Mouse (Mus musculus) embryonic facial prominence, embryonic 15.5 days (tissue): ENCODE measurements at regions not wholly inside any gene's neighbourhood (a gene's known extent, or its start where the extent isn't known, plus 50 kb on each side); places are given as distances from the start of the nearest gene placed in this dataset.

ENCODE experiments used
- ATAC-seq: fragments of 200-750 bp; cut with Nextera tagmentation; 2 replicates; pipeline ENCODE4 v1.8.0; 2017; ENCODE audit warnings: low read depth, moderate TSS enrichment; ENCODE audit not compliant: insufficient number of reproducible peaks, low FRiP score, low TSS enrichment
- H3K27ac ChIP-seq: fragments of 300-500 bp; sonication (generic); replicated peaks from 2 replicates; pipeline ENCODE4 v1.5.1; 2015; ENCODE audit warnings: mild to moderate bottlenecking, inconsistent platforms
- H3K27me3 ChIP-seq: fragments of 300-500 bp; sonication (generic); 2 replicates; pipeline ENCODE4 v1.6.1; 2015; ENCODE audit warnings: inconsistent platforms
- H3K36me3 ChIP-seq: fragments of 300-500 bp; sonication (generic); 2 replicates; pipeline ENCODE4 v1.6.1; 2015; ENCODE audit warnings: mild to moderate bottlenecking, inconsistent platforms
- H3K4me1 ChIP-seq: fragments of 300-500 bp; sonication (generic); 2 replicates; pipeline ENCODE4 v1.6.1; 2015; ENCODE audit warnings: inconsistent platforms
- H3K4me2 ChIP-seq: fragments of 300-500 bp; sonication (generic); replicated peaks from 2 replicates; pipeline ENCODE4 v1.6.1; 2015; ENCODE audit warnings: mild to moderate bottlenecking, inconsistent platforms
- H3K4me3 ChIP-seq: fragments of 300-500 bp; sonication (generic); replicated peaks from 2 replicates; pipeline ENCODE4 v1.5.1; 2015; ENCODE audit warnings: mild to moderate bottlenecking, inconsistent platforms
- H3K9ac ChIP-seq: fragments of 300-500 bp; sonication (generic); 2 replicates; pipeline ENCODE4 v1.6.1; 2015; ENCODE audit warnings: inconsistent platforms
- H3K9me3 ChIP-seq: fragments of 300-500 bp; sonication (generic); replicated peaks from 2 replicates; pipeline ENCODE4 v1.6.1; 2016; ENCODE audit warnings: inconsistent platforms
- WGBS: fragments of 180-500 bp; shearing (Covaris S2); methylation state at CpG from one replicate; pipeline ENCODE4 v1.1.7; 2015; 5-methylcytosine and 5-hydroxymethylcytosine counted together

DNA sequence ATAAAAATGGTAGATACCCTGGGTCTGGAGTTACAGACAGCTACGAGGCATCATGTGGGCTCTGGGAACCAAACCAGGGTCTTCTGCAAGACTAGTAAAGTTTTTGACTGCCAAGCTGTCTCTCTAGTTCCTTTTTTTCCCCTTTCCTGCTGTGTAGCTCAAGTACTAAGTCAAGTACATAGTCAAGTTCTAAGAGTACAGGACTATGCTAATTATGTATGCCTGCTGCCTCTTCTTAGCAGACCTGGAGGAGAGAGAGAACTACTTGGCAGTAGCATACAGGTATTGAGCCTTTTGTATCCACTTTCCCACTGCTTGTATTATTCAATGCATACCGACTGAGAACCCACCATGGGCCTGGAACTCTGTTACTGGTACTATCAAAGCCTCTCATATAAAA is 166.4 kb upstream of the Sel1l start:
- ATAC-seq, result no peak
- no peak overlapping the region for H3K27ac ChIP-seq
- no peaks in the 10 kb centered on the region for H3K36me3 ChIP-seq
- 81% methylated on average over 2 of the region's 2 CpGs for WGBS
- no peaks in the 10 kb centered on the region for H3K9me3 ChIP-seq
- H3K4me3 ChIP-seq, result no peak overlapping the region
- H3K4me2 ChIP-seq, result no peak overlapping the region
- no peak overlapping the region for H3K9ac ChIP-seq
- H3K27me3 ChIP-seq, result no peaks in the 10 kb centered on the region
- H3K4me1 ChIP-seq, result no peaks in the 10 kb centered on the region

DNA sequence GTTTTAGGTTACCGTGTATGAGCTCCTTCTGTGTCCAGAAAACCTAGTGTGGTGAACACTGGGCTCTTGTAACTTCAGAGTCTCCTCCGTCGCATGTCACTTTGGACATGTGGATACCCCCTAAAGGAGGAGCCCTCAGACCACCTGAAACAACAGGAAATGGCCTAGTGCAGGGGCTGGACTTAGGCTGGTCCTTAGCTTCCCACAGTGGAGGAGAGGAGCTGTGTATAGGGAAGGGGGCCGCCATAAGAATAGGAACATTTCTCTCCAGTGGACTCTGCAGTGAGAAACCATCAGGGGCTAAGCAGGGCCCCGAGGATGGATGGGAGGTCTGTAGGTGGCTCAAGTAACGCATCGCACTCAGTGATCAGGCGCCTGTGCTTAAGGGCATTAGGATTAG is 165.0 kb upstream of the Sel1l start:
- H3K27me3 ChIP-seq, result no peaks in the 10 kb centered on the region
- no peak overlapping the region for H3K4me3 ChIP-seq
- H3K27ac ChIP-seq, result no peak overlapping the region
- no peak overlapping the region for H3K4me2 ChIP-seq
- H3K9ac ChIP-seq, result no peak overlapping the region
- no peaks in the 10 kb centered on the region for H3K4me1 ChIP-seq
- ATAC-seq, result no peak
- H3K9me3 ChIP-seq, result no peaks in the 10 kb centered on the region
- WGBS, result 56% methylated on average over 8 of the region's 8 CpGs
- H3K36me3 ChIP-seq, result no peaks in the 10 kb centered on the region

DNA sequence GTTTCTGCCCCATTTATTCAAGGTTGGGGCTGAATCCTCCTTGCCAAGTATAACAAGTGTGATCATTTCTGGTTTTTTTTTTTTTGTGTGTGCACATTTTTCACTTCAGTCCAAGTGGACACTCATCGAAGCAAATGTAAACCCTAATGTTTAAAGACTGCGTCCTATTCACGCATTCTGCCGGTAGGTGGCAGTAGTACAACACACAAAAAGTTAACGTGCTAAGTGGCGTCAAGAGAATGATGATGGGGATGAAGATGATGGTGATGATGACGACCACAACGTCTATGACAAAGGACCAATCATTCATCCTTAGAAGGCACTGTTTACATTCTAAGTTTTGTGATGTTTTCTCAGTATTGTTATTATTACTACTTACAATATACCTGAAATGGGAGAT is 164.3 kb upstream of the Sel1l start:
- H3K36me3 ChIP-seq, result no peaks in the 10 kb centered on the region
- no peak overlapping the region for H3K9ac ChIP-seq
- H3K27ac ChIP-seq, result no peak overlapping the region
- H3K27me3 ChIP-seq, result no peaks in the 10 kb centered on the region
- no peaks in the 10 kb centered on the region for H3K4me1 ChIP-seq
- H3K9me3 ChIP-seq, result no peaks in the 10 kb centered on the region
- H3K4me2 ChIP-seq, result no peak overlapping the region
- WGBS, result 12% methylated on average over 8 of the region's 8 CpGs
- H3K4me3 ChIP-seq, result no peak overlapping the region
- no peak for ATAC-seq

DNA sequence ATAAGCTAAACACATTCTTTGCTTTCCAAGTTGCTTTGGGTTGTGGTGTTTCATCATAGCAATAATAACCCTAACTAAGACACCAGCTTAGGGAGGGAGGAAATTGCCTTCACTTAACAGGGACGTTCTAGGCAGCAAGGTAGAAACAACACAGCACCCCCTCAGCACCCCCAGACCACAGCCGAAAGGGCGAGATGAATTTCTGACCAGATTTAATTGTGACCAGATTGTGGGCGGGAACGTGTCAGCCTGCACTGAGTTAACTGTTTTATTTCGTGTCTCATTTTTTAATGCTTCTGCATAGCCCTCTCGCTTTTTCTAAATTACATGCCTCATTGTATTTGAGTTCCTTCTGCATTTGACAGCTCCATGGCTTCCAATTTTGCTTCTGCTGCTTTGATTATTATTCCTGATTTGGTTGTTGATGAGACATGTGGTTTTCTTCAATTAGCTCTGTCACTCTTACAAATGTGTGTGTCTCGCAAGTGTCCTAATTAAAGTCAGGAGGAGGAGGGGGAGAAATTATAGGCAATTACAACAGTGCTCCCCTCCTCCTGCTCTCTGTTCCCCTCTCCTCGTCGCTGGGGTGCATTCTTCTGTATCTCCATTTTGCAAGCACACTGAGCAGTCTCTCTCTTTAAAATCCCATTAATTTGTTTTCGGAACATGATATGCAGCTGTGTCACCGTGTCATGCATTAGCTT is 155.6 kb upstream of the Sel1l start:
- no peaks in the 10 kb centered on the region for H3K9me3 ChIP-seq
- no peaks in the 10 kb centered on the region for H3K27me3 ChIP-seq
- WGBS, result 21% methylated on average over 12 of the region's 12 CpGs
- H3K36me3 ChIP-seq, result no peaks in the 10 kb centered on the region
- peaks cover 6% of the 10 kb centered on the region for H3K4me1 ChIP-seq
- 0 out of 2 replicates have a peak overlapping the region, but pooled peaks have one; percentile 6 for H3K4me2 ChIP-seq
- no peak overlapping the region for H3K4me3 ChIP-seq
- H3K9ac ChIP-seq, result no peak overlapping the region
- ATAC-seq, result no peak
- no peak overlapping the region for H3K27ac ChIP-seq

GRCm38 (mm10) chr12:91999031-91999430 is 150.1 kb upstream of the Sel1l start:
- Histone ChIP-seq H3K27ac (no peak overlapping the region), H3K4me2 (no peak overlapping the region), H3K27me3 (no peaks in the 10 kb centered on the region), H3K36me3 (no peaks in the 10 kb centered on the region), H3K4me1 (no peaks in the 10 kb centered on the region), H3K9ac (no peak overlapping the region), H3K9me3 (no peaks in the 10 kb centered on the region), H3K4me3 (no peak overlapping the region)
- ATAC-seq, result no peak
- WGBS, result 95% methylated on average over 2 of the region's 2 CpGs

GRCm38 (mm10) chr12:91997404-91997803 is 148.4 kb upstream of the Sel1l start:
- Histone ChIP-seq H3K27me3 (no peaks in the 10 kb centered on the region), H3K9ac (no peak overlapping the region), H3K4me3 (no peak overlapping the region), H3K4me1 (no peaks in the 10 kb centered on the region), H3K4me2 (no peak overlapping the region), H3K36me3 (no peaks in the 10 kb centered on the region), H3K9me3 (no peaks in the 10 kb centered on the region), H3K27ac (no peak overlapping the region)
- WGBS, result 56% methylated on average over 1 of the region's 1 CpGs
- ATAC-seq, result no peak

DNA sequence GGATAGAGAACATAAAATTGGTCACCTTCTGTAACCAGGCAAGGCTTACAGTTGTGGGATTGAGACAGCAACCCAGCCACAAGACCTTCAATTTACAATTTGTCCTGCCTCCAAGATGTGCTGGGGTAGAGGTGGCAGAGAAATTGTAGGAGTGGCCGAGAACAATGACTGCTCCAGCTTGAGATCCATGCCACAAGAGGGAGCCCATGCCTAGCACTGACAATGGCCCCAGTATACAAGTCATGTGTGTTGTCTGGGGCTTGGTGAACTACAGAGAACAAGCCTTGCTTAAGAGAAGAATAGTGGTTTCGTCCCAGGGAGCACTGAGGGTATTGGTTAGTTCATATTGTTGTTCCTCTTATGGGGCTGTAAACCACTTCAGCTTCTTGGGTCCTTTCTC is 146.6 kb upstream of the Sel1l start:
- no peaks in the 10 kb centered on the region for H3K9me3 ChIP-seq
- H3K27me3 ChIP-seq, result no peaks in the 10 kb centered on the region
- H3K4me1 ChIP-seq, result no peaks in the 10 kb centered on the region
- no peak overlapping the region for H3K4me3 ChIP-seq
- H3K9ac ChIP-seq, result no peak overlapping the region
- H3K4me2 ChIP-seq, result no peak overlapping the region
- no peaks in the 10 kb centered on the region for H3K36me3 ChIP-seq
- WGBS, result 71% methylated on average over 2 of the region's 2 CpGs
- ATAC-seq, result no peak
- H3K27ac ChIP-seq, result no peak overlapping the region

GRCm38 (mm10) chr12:91986448-91986847 is 137.5 kb upstream of the Sel1l start:
- 91% methylated on average over 4 of the region's 4 CpGs for WGBS

GRCm38 (mm10) chr12:91980321-91980720 is 131.4 kb upstream of the Sel1l start:
- Histone ChIP-seq H3K9ac (no peak overlapping the region), H3K4me2 (no peak overlapping the region), H3K4me3 (no peak overlapping the region), H3K36me3 (no peaks in the 10 kb centered on the region), H3K9me3 (no peaks in the 10 kb centered on the region), H3K27ac (no peak overlapping the region), H3K27me3 (no peaks in the 10 kb centered on the region), H3K4me1 (no peaks in the 10 kb centered on the region)
- no peak for ATAC-seq
- 67% methylated on average over 7 of the region's 7 CpGs for WGBS

More at GRCm38 (mm10) chr12:91986448-91986847, 137.5 kb upstream of the Sel1l start:
- Histone ChIP-seq H3K27me3 (no peaks in the 10 kb centered on the region), H3K36me3 (no peaks in the 10 kb centered on the region), H3K4me2 (no peak overlapping the region), H3K9me3 (no peaks in the 10 kb centered on the region), H3K9ac (no peak overlapping the region), H3K27ac (no peak overlapping the region), H3K4me1 (no peaks in the 10 kb centered on the region), H3K4me3 (no peak overlapping the region)
- no peak for ATAC-seq

GRCm38 (mm10) chr12:91971045-91971444 is 122.1 kb upstream of the Sel1l start:
- WGBS, result 45% methylated on average over 1 of the region's 1 CpGs
- no peak for ATAC-seq
- no peaks in the 10 kb centered on the region for H3K27me3 ChIP-seq
- H3K4me3 ChIP-seq, result no peak overlapping the region
- no peak overlapping the region for H3K27ac ChIP-seq
- no peak overlapping the region for H3K9ac ChIP-seq
- no peaks in the 10 kb centered on the region for H3K4me1 ChIP-seq
- H3K4me2 ChIP-seq, result no peak overlapping the region
- no peaks in the 10 kb centered on the region for H3K36me3 ChIP-seq
- H3K9me3 ChIP-seq, result no peaks in the 10 kb centered on the region

DNA sequence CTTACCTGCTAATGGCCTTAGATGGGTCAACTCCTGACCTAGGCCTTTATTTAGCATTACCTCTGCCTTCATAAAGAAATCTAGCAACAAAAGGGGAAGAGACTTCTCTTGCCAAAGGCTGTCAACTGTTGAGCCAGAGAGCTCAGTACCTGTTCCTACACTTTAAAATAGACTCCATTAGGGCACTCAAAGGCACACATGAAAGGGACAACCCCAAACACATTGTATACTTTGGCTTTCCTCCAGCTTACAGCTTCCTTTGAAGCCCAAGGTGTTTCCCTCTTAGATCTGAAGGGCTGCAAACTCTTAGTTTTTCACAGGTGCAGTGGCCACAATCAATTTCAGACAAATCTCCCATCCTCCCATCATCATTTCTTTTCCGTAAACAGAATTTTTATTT is 117.0 kb upstream of the Sel1l start:
- no peak overlapping the region for H3K27ac ChIP-seq
- WGBS, result 78% methylated on average over 1 of the region's 1 CpGs

DNA sequence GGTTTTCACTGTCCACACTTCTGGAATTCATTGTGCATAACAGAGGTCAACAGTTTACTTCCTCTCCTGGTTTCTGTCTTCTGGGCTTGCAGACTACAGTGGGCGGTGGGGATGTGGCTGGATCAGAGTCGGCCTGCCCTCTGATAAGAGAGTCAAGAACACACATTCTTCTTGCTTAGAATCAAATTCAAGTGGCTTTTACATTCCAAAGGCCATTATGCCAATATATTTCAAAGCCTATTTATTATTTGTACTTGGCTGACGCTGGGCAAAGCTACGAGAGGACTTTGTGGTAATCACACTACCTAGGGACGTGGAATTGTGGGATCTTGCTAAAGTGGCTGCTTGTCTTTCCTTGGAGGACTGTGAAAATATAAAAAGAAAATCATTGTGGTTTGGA is 114.3 kb upstream of the Sel1l start:
- H3K27ac ChIP-seq, result no peak overlapping the region
- H3K9me3 ChIP-seq, result no peaks in the 10 kb centered on the region

More for the DNA sequence above, 117.0 kb upstream of the Sel1l start:
- Histone ChIP-seq H3K27me3 (no peaks in the 10 kb centered on the region), H3K9ac (no peak overlapping the region), H3K4me3 (no peak overlapping the region), H3K36me3 (no peaks in the 10 kb centered on the region), H3K9me3 (no peaks in the 10 kb centered on the region), H3K4me2 (no peak overlapping the region), H3K4me1 (no peaks in the 10 kb centered on the region)
- ATAC-seq, result no peak

More for the DNA sequence above, 114.3 kb upstream of the Sel1l start:
- H3K36me3 ChIP-seq, result no peaks in the 10 kb centered on the region
- ATAC-seq, result no peak
- no peak overlapping the region for H3K4me3 ChIP-seq
- WGBS, result 56% methylated on average over 5 of the region's 5 CpGs
- H3K4me2 ChIP-seq, result no peak overlapping the region
- H3K4me1 ChIP-seq, result no peaks in the 10 kb centered on the region
- no peak overlapping the region for H3K9ac ChIP-seq
- no peaks in the 10 kb centered on the region for H3K27me3 ChIP-seq
